ENCODE assay signal across 10 mouse cellular contexts in the genomic region with DNA sequence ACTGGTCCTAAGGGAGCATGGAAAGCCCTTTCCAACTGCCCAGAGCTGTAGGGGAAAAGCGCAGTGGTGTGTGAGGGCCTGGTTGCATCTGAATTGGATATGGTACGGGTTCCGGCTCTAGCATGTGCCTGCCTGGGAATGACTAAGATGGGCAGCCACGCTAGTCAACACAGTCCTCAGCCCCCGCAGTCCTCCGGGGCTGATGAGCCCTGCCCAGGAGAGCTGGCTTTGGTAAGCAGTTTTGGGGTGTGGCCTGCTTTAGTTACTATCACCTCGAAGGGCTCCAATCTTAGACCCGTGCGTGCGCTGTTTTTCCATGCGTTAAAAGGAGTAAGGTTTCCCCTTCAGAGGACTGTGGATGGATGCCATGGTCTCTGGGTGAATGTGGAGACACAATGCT. TPM values are rescaled to one million over a fixed set of nuclear protein-coding genes. Genes with fewer than 3 reads are reported as not detected.
A peak's percentile ranks its signal among the peaks of the same experiment; 100 is the strongest.
DNase-seq lines count a peak whose midpoint lies in the region; ATAC-seq and TF ChIP-seq lines count a peak whose summit lies in the region.
"Had no signal": no experiment of that assay in that cellular context is flagged by ENCODE, and none has a peak within 500 bp of the region (broad histone marks: within the 10 kb centered on the region; RNA-seq: fewer than 3 reads in every experiment).

No protein-coding gene starts in this region.

- no peak for TF ChIP-seq EP300 in liver, postnatal 0 days (IDR thresholded peaks at IDR 0.05; ENCODE audit: low read depth)

- H3K27me3 ChIP-seq in limb, embryonic 14.5 days (ENCODE audit: control insufficient read depth, insufficient read depth, low read length): no peaks in the 10 kb centered on the region
- H3K27me3 ChIP-seq in limb, embryonic 10.5 days (ENCODE audit: low read depth, poor library complexity, severe bottlenecking): no peaks in the 10 kb centered on the region
- no peaks in the 10 kb centered on the region for H3K27me3 ChIP-seq in G1E (ENCODE audit: insufficient read depth, low read length)
- no peaks in the 10 kb centered on the region for H3K27me3 ChIP-seq in heart, embryonic 15.5 days
- no peaks in the 10 kb centered on the region for H3K27me3 ChIP-seq in liver, postnatal 0 days (ENCODE audit: insufficient read depth, low read length)
- H3K27me3 ChIP-seq in hindbrain, embryonic 14.5 days (ENCODE audit: control insufficient read depth, insufficient read depth, low read length): no peaks in the 10 kb centered on the region

- no peak overlapping the region for H3K4me3 ChIP-seq in limb, embryonic 14.5 days (replicated peaks; ENCODE audit: low read length)
- H3K4me3 ChIP-seq in limb, embryonic 10.5 days: no peak overlapping the region
- peak overlapping the region; percentile 72 for H3K4me3 ChIP-seq in G1E (ENCODE audit: low read depth, low read length)
- H3K4me3 ChIP-seq in heart, embryonic 15.5 days: no peak overlapping the region; the same call in 1 of the 2 replicates
- 0 out of 2 replicates have a peak overlapping the region, but pooled peaks have one; percentile 17 for H3K4me3 ChIP-seq in liver, postnatal 0 days (ENCODE audit: low read depth, low read length)
- no peak overlapping the region for H3K4me3 ChIP-seq in hindbrain, embryonic 14.5 days (replicated peaks; ENCODE audit: low read length)

- no peak for ATAC-seq in limb, embryonic 14.5 days (ENCODE audit: low FRiP score, low read depth)
- 0 out of 2 replicates have a peak, but pooled peaks have one; percentile 36 for ATAC-seq in G1E (ENCODE audit: extremely low read depth, insufficient number of reproducible peaks, low FRiP score, poor library complexity, severe bottlenecking)
- ATAC-seq in heart, embryonic 15.5 days (replicated peaks; ENCODE audit: insufficient number of reproducible peaks, insufficient read depth, low FRiP score, low read depth): peak; percentile 47; the same call in 1 of the 2 replicates
- ATAC-seq in liver, postnatal 0 days: peak; percentile 76
- no peak for ATAC-seq in cerebellum, adult (ENCODE audit: insufficient number of reproducible peaks, low FRiP score, low TSS enrichment)
- ATAC-seq in hindbrain, embryonic 14.5 days (ENCODE audit: low FRiP score): no peak

- no peak overlapping the region for H3K27ac ChIP-seq in limb, embryonic 14.5 days (replicated peaks; ENCODE audit: low read depth, low read length)
- H3K27ac ChIP-seq in limb, embryonic 10.5 days: no peak overlapping the region
- H3K27ac ChIP-seq in heart, embryonic 15.5 days: peak overlapping the region; percentile 46; the same call in 1 of the 2 replicates
- peak overlapping the region; percentile 55; the same call in 1 of the 2 replicates for H3K27ac ChIP-seq in liver, postnatal 0 days (ENCODE audit: low read depth)
- no peak overlapping the region for H3K27ac ChIP-seq in hindbrain, embryonic 14.5 days

- H3K9ac ChIP-seq in limb, embryonic 14.5 days (ENCODE audit: low read depth, low read length, severe bottlenecking): no peak overlapping the region
- H3K9ac ChIP-seq in heart, embryonic 15.5 days: no peak overlapping the region
- no peak overlapping the region for H3K9ac ChIP-seq in liver, postnatal 0 days (replicated peaks)
- H3K9ac ChIP-seq in hindbrain, embryonic 14.5 days: no peak overlapping the region

- no peak for TF ChIP-seq POLR2A in limb, embryonic 14.5 days (IDR thresholded peaks at IDR 0.05; ENCODE audit: borderline replicate concordance, extremely low read depth, insufficient read depth, insufficient read length)

- DNase-seq in limb, embryonic 14.5 days (ENCODE audit: low spot score): no peak
- DNase-seq in limb, embryonic 10.5 days (ENCODE audit: low spot score): no peak
- DNase-seq in G1E (ENCODE audit: low spot score): peak; percentile 58
- DNase-seq in liver, postnatal 0 days: no peak
- no peak for DNase-seq in hindbrain, embryonic 14.5 days (ENCODE audit: low spot score)
- DNase-seq in testis, postnatal 10 days (ENCODE audit: low spot score): no peak
- DNase-seq: gastrocnemius, postnatal 14 days; kidney, adult 8-10 months had no signal

- WGBS in limb, embryonic 14.5 days: 85% methylated on average over 11 of the region's 11 CpGs
- 85% methylated on average over 11 of the region's 11 CpGs for WGBS in limb, embryonic 10.5 days
- WGBS in heart, embryonic 15.5 days: 59% methylated on average over 11 of the region's 11 CpGs
- 62% methylated on average over 11 of the region's 11 CpGs for WGBS in liver, postnatal 0 days (ENCODE audit: insufficient replicate concordance)
- WGBS in hindbrain, embryonic 14.5 days: 92% methylated on average over 11 of the region's 11 CpGs

- no peak for TF ChIP-seq CTCF in G1E (IDR thresholded peaks at IDR 0.05; ENCODE audit: low read depth, low read length)
- TF ChIP-seq CTCF in liver, postnatal 0 days (IDR thresholded peaks at IDR 0.05; ENCODE audit: low read depth): no peak

- no peaks in the 10 kb centered on the region for H3K36me3 ChIP-seq in limb, embryonic 14.5 days (ENCODE audit: control insufficient read depth, insufficient read depth, low read length)
- no peaks in the 10 kb centered on the region for H3K36me3 ChIP-seq in limb, embryonic 10.5 days
- no peaks in the 10 kb centered on the region for H3K36me3 ChIP-seq in G1E (replicated peaks)
- H3K36me3 ChIP-seq in heart, embryonic 15.5 days: no peaks in the 10 kb centered on the region
- no peaks in the 10 kb centered on the region for H3K36me3 ChIP-seq in liver, postnatal 0 days (replicated peaks; ENCODE audit: insufficient read depth, low read length)
- no peaks in the 10 kb centered on the region for H3K36me3 ChIP-seq in hindbrain, embryonic 14.5 days (replicated peaks; ENCODE audit: control insufficient read depth, insufficient read depth)

- no peaks in the 10 kb centered on the region for H3K4me1 ChIP-seq in limb, embryonic 14.5 days (ENCODE audit: control insufficient read depth, insufficient read depth, low read length)
- H3K4me1 ChIP-seq in limb, embryonic 10.5 days: peaks cover 11% of the 10 kb centered on the region
- peaks cover 43% of the 10 kb centered on the region for H3K4me1 ChIP-seq in G1E (ENCODE audit: insufficient read depth, low read depth, low read length)
- H3K4me1 ChIP-seq in heart, embryonic 15.5 days (replicated peaks): peaks cover 15% of the 10 kb centered on the region
- peaks cover 26% of the 10 kb centered on the region for H3K4me1 ChIP-seq in liver, postnatal 0 days (ENCODE audit: insufficient read depth)
- no peaks in the 10 kb centered on the region for H3K4me1 ChIP-seq in hindbrain, embryonic 14.5 days (replicated peaks; ENCODE audit: control insufficient read depth, insufficient read depth, low read length)

- H3K9me3 ChIP-seq in limb, embryonic 14.5 days (ENCODE audit: control insufficient read depth, low read length): no peaks in the 10 kb centered on the region
- H3K9me3 ChIP-seq in limb, embryonic 10.5 days (replicated peaks): no peaks in the 10 kb centered on the region
- H3K9me3 ChIP-seq in G1E (replicated peaks): peaks cover 14% of the 10 kb centered on the region
- H3K9me3 ChIP-seq in heart, embryonic 15.5 days (replicated peaks): no peaks in the 10 kb centered on the region
- H3K9me3 ChIP-seq in liver, postnatal 0 days (ENCODE audit: low read length): no peaks in the 10 kb centered on the region
- no peaks in the 10 kb centered on the region for H3K9me3 ChIP-seq in hindbrain, embryonic 14.5 days (ENCODE audit: control insufficient read depth, low read length)

- peak overlapping the region; percentile 13; the same call in 1 of the 2 replicates for H3K4me2 ChIP-seq in limb, embryonic 14.5 days (replicated peaks; ENCODE audit: low read depth, low read length, severe bottlenecking)
- H3K4me2 ChIP-seq in heart, embryonic 15.5 days: peak overlapping the region; percentile 44
- peak overlapping the region; percentile 63 for H3K4me2 ChIP-seq in liver, postnatal 0 days (ENCODE audit: low read depth, low read length)
- no peak overlapping the region for H3K4me2 ChIP-seq in hindbrain, embryonic 14.5 days (replicated peaks)

RNA-seq across cellular contexts. Expression of a gene that starts 16.4 kb away (rescaled TPM):
- polyA plus RNA-seq in limb, embryonic 14.5 days (2012; rRNA removed): 1,296 and 1,586 TPM in 2 replicates
- polyA plus RNA-seq in limb, embryonic 14.5 days (2014; fragmentation: Nextera tagmentation; extraction: Ambion mirVana): 2,743 and 2,800 TPM in 2 replicates
- polyA plus RNA-seq in limb, embryonic 10.5 days (2016; fragmentation: Nextera tagmentation; extraction: Ambion mirVana): 2,611 and 2,929 TPM in 2 replicates
- 1,182 and 1,327 TPM in 2 replicates for total RNA-seq in G1E (2014; fragmentation: Nextera tagmentation)
- 2,511 and 3,138 TPM in 2 replicates for total RNA-seq in G1E (2017)
- polyA plus RNA-seq in G1E (2012): 1,136 and 1,527 TPM in 2 replicates
- 1,560 and 1,618 TPM in 2 replicates for polyA plus RNA-seq in heart, embryonic 15.5 days (2015; fragmentation: Nextera tagmentation; extraction: Ambion mirVana)
- polyA plus RNA-seq in liver, postnatal 0 days (2015; fragmentation: Nextera tagmentation; extraction: Ambion mirVana): 1,306 and 1,327 TPM in 2 replicates
- polyA plus RNA-seq in hindbrain, embryonic 14.5 days (2014; fragmentation: Nextera tagmentation; extraction: Ambion mirVana): 2,816 and 2,951 TPM in 2 replicates

RNA-seq across cellular contexts. Expression of a gene that starts 20.8 kb away (rescaled TPM):
- polyA plus RNA-seq in limb, embryonic 14.5 days (2012; rRNA removed): 24.6 and 29.8 TPM in 2 replicates
- polyA plus RNA-seq in limb, embryonic 14.5 days (2014; fragmentation: Nextera tagmentation; extraction: Ambion mirVana): 30.9 and 33.0 TPM in 2 replicates
- 46.7 and 50.8 TPM in 2 replicates for polyA plus RNA-seq in limb, embryonic 10.5 days (2016; fragmentation: Nextera tagmentation; extraction: Ambion mirVana)
- total RNA-seq in G1E (2014; fragmentation: Nextera tagmentation) (41.0 and 43.2 TPM in 2 replicates), G1E (2017) (52.6 and 72.2 TPM in 2 replicates)
- 37.2 and 51.6 TPM in 2 replicates for polyA plus RNA-seq in G1E (2012)
- polyA plus RNA-seq in heart, embryonic 15.5 days (2015; fragmentation: Nextera tagmentation; extraction: Ambion mirVana): 20.8 and 22.8 TPM in 2 replicates
- polyA plus RNA-seq in liver, postnatal 0 days (2015; fragmentation: Nextera tagmentation; extraction: Ambion mirVana): 11.5 and 11.8 TPM in 2 replicates
- polyA plus RNA-seq in hindbrain, embryonic 14.5 days (2014; fragmentation: Nextera tagmentation; extraction: Ambion mirVana): 26.9 and 28.2 TPM in 2 replicates

Comparison
In these comparisons a context has a peak if more than half of its experiments do, and no peak if none do; other contexts are left out.
1. ATAC-seq: peak in G1E (single experiment), heart, embryonic 15.5 days (single experiment) and liver, postnatal 0 days (single experiment); none in limb, embryonic 14.5 days (single experiment), cerebellum, adult (single experiment) and hindbrain, embryonic 14.5 days (single experiment).
2. H3K27ac ChIP-seq: peak in heart, embryonic 15.5 days (single experiment) and liver, postnatal 0 days (single experiment); none in limb, embryonic 14.5 days (single experiment), limb, embryonic 10.5 days (single experiment) and hindbrain, embryonic 14.5 days (single experiment).
3. H3K4me3 ChIP-seq: peak in G1E (single experiment) and liver, postnatal 0 days (single experiment); none in limb, embryonic 14.5 days (single experiment), limb, embryonic 10.5 days (single experiment), heart, embryonic 15.5 days (single experiment) and hindbrain, embryonic 14.5 days (single experiment).